Mouse (Mus musculus) embryo, embryonic 10 days (tissue): Measurements from ENCODE around the gene Rtp2.
A peak's percentile ranks its signal among the peaks of the same experiment; 100 is the strongest.
"Not testable (repeated sequence)": the region's sequence is repeated elsewhere in the genome, so short reads cannot be mapped to it uniquely, and the experiment has no call there.

Experiments used
- DNase-seq: peaks from one replicate; pipeline ENCODE4 v3.0.0-alpha.2; 2015; ENCODE audit warnings: low spot score

The Rtp2 gene

DNA sequence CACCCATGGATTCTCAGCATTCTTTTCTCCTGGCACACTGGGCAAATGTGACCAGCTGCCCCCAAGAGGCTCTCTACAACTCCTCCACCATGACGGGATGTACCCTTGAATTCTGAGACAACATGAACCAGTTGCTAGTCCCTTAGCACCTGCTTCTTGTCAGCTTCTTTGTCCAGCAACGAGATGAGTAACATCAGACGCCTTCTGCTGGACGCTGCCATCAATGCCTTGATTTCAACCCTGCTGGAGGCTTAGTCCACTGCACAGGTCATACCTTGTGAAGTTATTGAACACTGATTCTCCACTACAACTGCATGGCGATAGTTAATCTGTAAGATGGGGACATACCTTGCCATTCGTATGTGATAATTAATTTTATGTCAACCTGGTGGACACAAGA lies 15.5 kb upstream of the Rtp2 start:
- no peak for DNase-seq

DNA sequence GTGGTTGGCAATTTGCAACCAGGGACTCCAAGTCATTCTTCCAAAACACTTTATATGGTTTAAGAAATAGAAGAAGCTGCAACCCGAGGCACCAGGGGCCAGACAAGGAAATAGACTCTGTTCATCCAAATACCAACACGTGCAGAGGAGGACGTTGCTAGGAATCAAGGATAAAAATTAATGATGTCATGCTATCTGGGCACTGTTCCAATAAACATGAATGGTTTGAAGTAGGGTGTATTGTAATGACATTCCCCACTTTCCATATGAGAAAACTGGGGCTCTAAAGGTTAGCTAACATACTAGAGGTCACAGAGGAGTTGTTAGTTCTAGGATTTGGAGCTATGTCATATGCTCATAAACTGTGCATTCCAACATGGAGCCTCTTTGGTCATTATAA lies 12.6 kb upstream of the Rtp2 start:
- DNase-seq: no peak

GRCm38 (mm10) chr16:23934397-23934796 lies 2.2 kb upstream of the Rtp2 start:
- no peak for DNase-seq

DNA sequence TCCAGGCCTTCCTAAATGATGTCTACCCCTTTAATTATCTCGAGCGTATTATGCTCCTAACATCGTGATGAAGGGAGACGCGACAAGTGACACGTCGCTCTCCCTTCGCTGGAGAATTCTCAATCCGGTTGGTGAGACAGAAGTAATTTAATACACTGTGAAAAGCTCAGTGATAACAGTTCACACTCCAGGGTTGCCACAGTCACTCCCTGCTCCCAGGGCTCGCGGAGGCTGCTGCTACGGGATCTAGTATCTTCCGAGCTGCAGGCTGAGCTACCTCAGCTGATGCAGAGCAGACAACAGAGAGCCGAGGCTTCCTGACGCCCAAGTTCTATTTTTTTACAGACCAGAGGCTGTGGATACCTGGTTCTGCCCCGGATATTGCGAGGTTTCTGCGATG lies 919 bp downstream of the Rtp2 start:
- DNase-seq: no peak

DNA sequence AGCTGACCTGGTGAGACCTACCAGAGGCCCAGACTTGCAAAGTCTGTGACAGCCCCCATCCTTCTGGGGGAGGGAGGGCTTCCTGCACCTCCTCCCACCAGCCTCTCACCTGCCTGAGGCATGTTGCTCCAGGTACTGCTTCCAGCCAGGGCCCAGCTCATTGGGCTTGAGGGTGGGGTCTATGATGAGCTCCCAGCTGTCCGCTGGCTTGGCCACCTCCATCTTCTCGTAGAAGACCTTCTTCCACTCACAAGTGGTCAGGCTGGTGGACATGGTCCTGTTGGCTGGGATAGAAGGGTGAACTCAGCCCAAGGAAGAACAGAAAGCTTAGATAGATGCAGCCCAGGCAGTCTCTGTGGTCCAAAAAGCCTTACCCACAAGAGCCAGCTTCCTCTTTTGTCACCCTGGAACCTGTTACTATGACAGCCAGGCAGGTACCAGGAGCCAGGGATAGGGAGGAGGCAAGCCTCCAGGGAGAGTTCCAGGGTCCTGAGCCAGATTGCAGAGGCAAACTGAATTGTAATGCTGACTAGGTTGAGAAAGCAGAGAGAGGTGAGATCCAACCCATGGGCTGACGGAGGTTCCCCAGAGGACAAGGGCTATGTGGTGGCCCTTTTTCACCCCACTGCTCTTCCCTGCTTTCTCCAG lies 1.6 kb downstream of the Rtp2 start:
- DNase-seq: no peak

DNA sequence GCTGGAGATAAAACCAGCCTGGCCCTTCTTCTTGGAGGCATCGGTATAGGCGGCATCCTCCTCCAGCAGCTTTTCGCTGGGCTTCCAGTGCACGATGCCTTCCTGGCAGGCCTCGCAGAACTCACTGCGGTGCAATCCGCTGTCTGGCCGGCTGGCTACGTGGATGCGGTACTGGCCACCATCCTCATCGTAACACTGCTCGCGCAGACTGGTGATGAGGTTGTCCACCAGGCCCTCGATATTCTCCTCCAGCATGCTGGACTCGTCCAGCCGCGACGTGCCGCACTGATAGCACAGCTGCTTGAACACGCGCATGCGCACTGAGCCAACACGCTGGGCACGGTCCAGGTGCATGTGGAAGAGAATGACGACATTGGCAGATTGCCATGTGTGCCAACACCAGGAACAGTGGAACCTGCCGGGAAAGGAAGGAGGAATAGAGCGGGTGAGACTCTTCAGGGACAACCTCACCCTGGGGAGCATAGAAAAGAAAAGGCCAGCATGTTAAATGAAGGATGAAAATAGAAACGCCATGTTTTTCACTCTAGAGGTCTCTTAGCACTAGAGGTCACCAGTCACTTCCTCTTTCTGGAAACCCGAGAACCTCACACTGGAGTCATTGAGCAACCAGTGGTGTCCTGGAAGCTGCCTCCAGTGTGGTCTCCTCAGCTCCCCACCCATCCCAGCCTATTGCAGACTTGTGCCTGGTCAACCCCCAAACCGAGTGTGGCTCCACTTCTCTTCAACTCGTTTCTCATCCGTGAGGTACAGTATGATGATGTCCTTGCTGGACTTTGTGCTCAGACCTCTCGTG lies 4.7 kb downstream of the Rtp2 start:
- DNase-seq: no peak

GRCm38 (mm10) chr16:23922906-23923305 lies 9.3 kb downstream of the Rtp2 start:
- no peak for DNase-seq

DNA sequence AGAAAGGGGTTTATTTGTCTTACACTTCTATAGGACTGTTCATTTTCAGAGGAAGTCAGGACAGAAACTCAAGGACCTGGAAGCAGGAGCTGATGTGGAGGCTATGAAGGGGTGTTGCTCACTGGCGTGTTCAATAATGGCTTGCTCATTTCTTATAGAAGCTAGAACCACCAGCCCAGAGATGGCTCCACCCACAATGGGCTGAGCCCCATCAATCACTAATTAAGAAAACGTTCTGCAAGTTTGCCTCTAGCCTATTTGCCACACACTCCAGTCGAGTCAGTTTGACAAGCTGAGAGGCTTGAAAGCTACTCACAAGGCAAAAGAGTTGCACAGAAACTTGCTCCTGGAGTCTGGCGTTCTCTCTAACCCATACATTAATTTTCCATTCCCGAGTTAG lies 10.5 kb downstream of the Rtp2 start:
- no peak for DNase-seq

- DNase-seq: no peak
These were observed 12.8 kb downstream of the Rtp2 start for GRCm38 (mm10) chr16:23919418-23919817.

GRCm38 (mm10) chr16:23913401-23913800 lies 18.8 kb downstream of the Rtp2 start:
- no peak for DNase-seq

GRCm38 (mm10) chr16:23912741-23913140 lies 19.5 kb downstream of the Rtp2 start:
- no peak for DNase-seq

- DNase-seq: not testable (repeated sequence)
These were observed 23.2 kb downstream of the Rtp2 start for GRCm38 (mm10) chr16:23909015-23909354.

GRCm38 (mm10) chr16:23908076-23909014 lies 23.8 kb downstream of the Rtp2 start:
- not testable (repeated sequence) for DNase-seq

DNA sequence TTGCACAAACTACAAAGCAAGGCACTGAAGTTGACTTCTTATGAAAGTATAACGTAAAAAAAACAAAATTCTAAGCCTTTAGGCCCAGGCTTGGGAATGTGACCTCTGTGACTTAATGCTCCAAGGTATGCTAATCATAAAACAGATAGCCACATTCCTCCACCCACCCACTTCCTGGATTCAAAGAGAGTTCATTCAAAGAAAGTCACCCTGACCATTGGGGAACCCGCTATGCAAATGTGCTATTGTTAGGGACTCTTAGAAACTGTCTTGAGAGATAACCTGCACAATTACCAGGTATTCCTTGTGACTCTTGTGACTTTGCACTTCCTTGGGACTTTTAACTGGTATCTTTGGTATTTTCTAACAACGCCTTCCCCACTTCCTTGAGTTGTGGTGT lies 25.6 kb downstream of the Rtp2 start:
- DNase-seq: not testable (repeated sequence)

- DNase-seq: no peak
These were observed 30.8 kb downstream of the Rtp2 start for GRCm38 (mm10) chr16:23901411-23901810.

- no peak for DNase-seq
These were observed 32.1 kb downstream of the Rtp2 start for GRCm38 (mm10) chr16:23900061-23900460.

- DNase-seq: peak; percentile 88
These were observed 33.4 kb downstream of the Rtp2 start for GRCm38 (mm10) chr16:23898840-23899239.

GRCm38 (mm10) chr16:23897984-23898586 lies 34.1 kb downstream of the Rtp2 start:
- DNase-seq: peak; percentile 87

GRCm38 (mm10) chr16:23897486-23897885 lies 34.7 kb downstream of the Rtp2 start:
- DNase-seq: no peak

GRCm38 (mm10) chr16:23895135-23895534 lies 37.1 kb downstream of the Rtp2 start:
- DNase-seq: no peak

GRCm38 (mm10) chr16:23890636-23891035 lies 41.6 kb downstream of the Rtp2 start, which contains the start of gene Sst:
Gene Sst (minus strand): TSS chr16:23890958.
- DNase-seq: peak; percentile 41

- peak; percentile 64 for DNase-seq
These were observed 42.0 kb downstream of the Rtp2 start for GRCm38 (mm10) chr16:23890151-23890550.
